Mouse (Mus musculus) heart, embryonic 13.5 days (tissue): ENCODE results near the gene Gm12216. TPM values are rescaled to one million over a fixed set of nuclear protein-coding genes. Genes with fewer than 3 reads are reported as not detected.
"Not testable (repeated sequence)": the region's sequence is repeated elsewhere in the genome, so short reads cannot be mapped to it uniquely, and the experiment has no call there.

Experiments used
- ATAC-seq: fragments of 200-750 bp; cut with Nextera tagmentation; 2 replicates; pipeline ENCODE4 v1.8.0; 2017; ENCODE audit warnings: moderate TSS enrichment; ENCODE audit not compliant: insufficient number of reproducible peaks, low FRiP score, low TSS enrichment; ENCODE audit errors: extremely low read depth
- H3K27ac ChIP-seq: fragments of 300-500 bp; sonication (generic); replicated peaks from 2 replicates; pipeline ENCODE4 v1.5.1; 2015; ENCODE audit warnings: moderate library complexity, mild to moderate bottlenecking, inconsistent platforms
- H3K27me3 ChIP-seq: fragments of 300-500 bp; sonication (generic); replicated peaks from 2 replicates; pipeline ENCODE4 v1.6.1; 2015; ENCODE audit warnings: mild to moderate bottlenecking, inconsistent platforms
- H3K36me3 ChIP-seq: fragments of 300-500 bp; sonication (generic); 2 replicates; pipeline ENCODE4 v1.6.1; 2015; ENCODE audit warnings: mild to moderate bottlenecking, inconsistent platforms
- H3K4me1 ChIP-seq: fragments of 300-500 bp; sonication (generic); 2 replicates; pipeline ENCODE4 v1.6.1; 2015; ENCODE audit warnings: inconsistent platforms
- H3K4me2 ChIP-seq: fragments of 300-500 bp; sonication (generic); 2 replicates; pipeline ENCODE4 v1.6.1; 2015; ENCODE audit warnings: inconsistent platforms, mild to moderate bottlenecking, moderate library complexity
- H3K4me3 ChIP-seq: fragments of 300-500 bp; sonication (generic); 2 replicates; pipeline ENCODE4 v1.5.1; 2015; ENCODE audit warnings: moderate library complexity, mild to moderate bottlenecking, inconsistent platforms
- H3K9ac ChIP-seq: fragments of 300-500 bp; sonication (generic); 2 replicates; pipeline ENCODE4 v1.6.1; 2015; ENCODE audit warnings: inconsistent platforms, mild to moderate bottlenecking, moderate library complexity
- H3K9me3 ChIP-seq: fragments of 300-500 bp; sonication (generic); 2 replicates; pipeline ENCODE4 v1.6.1; 2016; ENCODE audit warnings: inconsistent platforms
- WGBS: fragments of 180-500 bp; shearing (Covaris S2); methylation state at CpG from one replicate; pipeline ENCODE4 v1.1.7; 2015; ENCODE audit warnings: mixed read lengths; 5-methylcytosine and 5-hydroxymethylcytosine counted together
- polyA plus RNA-seq: library from polyadenylated mRNA; unstranded; fragments of >200 nt; fragmentation: Nextera tagmentation; extraction: Ambion mirVana; gene quantifications from 2 replicates; pipeline ENCODE4 v1.2.1, GENCODE M21; 2015

The Gm12216 gene
- polyA plus RNA-seq, 1 experiment from 2014 or later: 0.25 TPM

GRCm38 (mm10) chr11:53763496-53764140 lies 95.4 kb downstream of the Gm12216 start:
- Histone ChIP-seq H3K4me3 (peak overlapping the region; percentile 47), H3K9me3 (no peaks in the 10 kb centered on the region), H3K27ac (peak overlapping the region; percentile 97), H3K4me2 (peak overlapping the region; percentile 81), H3K27me3 (peaks cover 5% of the 10 kb centered on the region; the same call in 1 of the 2 replicates), H3K36me3 (no peaks in the 10 kb centered on the region), H3K9ac (peak overlapping the region; percentile 84), H3K4me1 (peaks cover 62% of the 10 kb centered on the region)
- WGBS: 3% methylated on average over 32 of the region's 33 CpGs
- peak; percentile 53 for ATAC-seq

- H3K36me3 ChIP-seq: no peaks in the 10 kb centered on the region
- peak overlapping the region; percentile 47 for H3K4me3 ChIP-seq
- 0 out of 2 replicates have a peak, but pooled peaks have one; percentile 2 for ATAC-seq
- H3K9ac ChIP-seq: peak overlapping the region; percentile 84
- no peaks in the 10 kb centered on the region for H3K9me3 ChIP-seq
- H3K4me1 ChIP-seq: peaks cover 64% of the 10 kb centered on the region
- 4% methylated on average over 23 of the region's 23 CpGs for WGBS
- peak overlapping the region; percentile 81 for H3K4me2 ChIP-seq
- H3K27me3 ChIP-seq: no peaks in the 10 kb centered on the region
- H3K27ac ChIP-seq: peak overlapping the region; percentile 97
Observed at GRCm38 (mm10) chr11:53762827-53763495, 96.1 kb downstream of the Gm12216 start.

GRCm38 (mm10) chr11:53762426-53762825 lies 96.6 kb downstream of the Gm12216 start:
- no peak for ATAC-seq
- 61% methylated on average over 2 of the region's 2 CpGs for WGBS
- Histone ChIP-seq H3K9ac (peak overlapping the region; percentile 84), H3K4me1 (peaks cover 64% of the 10 kb centered on the region), H3K4me3 (peak overlapping the region; percentile 47), H3K27ac (peak overlapping the region; percentile 97), H3K9me3 (no peaks in the 10 kb centered on the region), H3K27me3 (no peaks in the 10 kb centered on the region), H3K4me2 (peak overlapping the region; percentile 81), H3K36me3 (no peaks in the 10 kb centered on the region)

GRCm38 (mm10) chr11:53761822-53762221 lies 97.2 kb downstream of the Gm12216 start:
- peaks cover 64% of the 10 kb centered on the region for H3K4me1 ChIP-seq
- H3K9ac ChIP-seq: no peak overlapping the region; the same call in 1 of the 2 replicates
- 34% methylated on average over 2 of the region's 2 CpGs for WGBS
- no peak overlapping the region for H3K4me3 ChIP-seq
- H3K27me3 ChIP-seq: no peaks in the 10 kb centered on the region
- H3K27ac ChIP-seq: peak overlapping the region; percentile 97
- peak overlapping the region; percentile 81 for H3K4me2 ChIP-seq
- ATAC-seq: no peak
- no peaks in the 10 kb centered on the region for H3K9me3 ChIP-seq
- H3K36me3 ChIP-seq: no peaks in the 10 kb centered on the region

GRCm38 (mm10) chr11:53761284-53761683 lies 97.8 kb downstream of the Gm12216 start:
- Histone ChIP-seq H3K27ac (peak overlapping the region; percentile 97), H3K4me1 (peaks cover 64% of the 10 kb centered on the region), H3K36me3 (no peaks in the 10 kb centered on the region), H3K27me3 (no peaks in the 10 kb centered on the region), H3K4me2 (0 out of 2 replicates have a peak overlapping the region, but pooled peaks have one; percentile 81), H3K9ac (peak overlapping the region; percentile 29; the same call in 1 of the 2 replicates), H3K9me3 (no peaks in the 10 kb centered on the region), H3K4me3 (no peak overlapping the region)
- 62% methylated on average over 5 of the region's 5 CpGs for WGBS
- ATAC-seq: no peak

- H3K27me3 ChIP-seq: no peaks in the 10 kb centered on the region
- no peak for ATAC-seq
- 14% methylated on average over 22 of the region's 22 CpGs for WGBS
- H3K9me3 ChIP-seq: no peaks in the 10 kb centered on the region
- peak overlapping the region; percentile 48 for H3K9ac ChIP-seq
- no peaks in the 10 kb centered on the region for H3K36me3 ChIP-seq
- peak overlapping the region; percentile 42 for H3K4me2 ChIP-seq
- peak overlapping the region; percentile 10; the same call in 1 of the 2 replicates for H3K4me3 ChIP-seq
- H3K27ac ChIP-seq: peak overlapping the region; percentile 66; the same call in 1 of the 2 replicates
- peaks cover 62% of the 10 kb centered on the region for H3K4me1 ChIP-seq
Observed at GRCm38 (mm10) chr11:53759545-53760406, 99.3 kb downstream of the Gm12216 start.

GRCm38 (mm10) chr11:53758791-53759351 lies 100.2 kb downstream of the Gm12216 start:
- Histone ChIP-seq H3K4me2 (peak overlapping the region; percentile 42; the same call in 1 of the 2 replicates), H3K9me3 (no peaks in the 10 kb centered on the region), H3K4me1 (peaks cover 53% of the 10 kb centered on the region), H3K27ac (peak overlapping the region; percentile 66; the same call in 1 of the 2 replicates), H3K36me3 (no peaks in the 10 kb centered on the region), H3K9ac (no peak overlapping the region), H3K4me3 (no peak overlapping the region), H3K27me3 (no peaks in the 10 kb centered on the region)
- WGBS: 39% methylated on average over 6 of the region's 6 CpGs
- ATAC-seq: no peak

GRCm38 (mm10) chr11:53758033-53758432 lies 101.0 kb downstream of the Gm12216 start:
- H3K9me3 ChIP-seq, H3K36me3 ChIP-seq, ATAC-seq, H3K4me2 ChIP-seq, H3K9ac ChIP-seq, H3K4me3 ChIP-seq, H3K27me3 ChIP-seq, H3K27ac ChIP-seq: not testable (repeated sequence)
- H3K4me1 ChIP-seq: peaks cover 45% of the 10 kb centered on the region
- 79% methylated on average over 9 of the region's 9 CpGs for WGBS

- Histone ChIP-seq H3K27ac (no peak overlapping the region), H3K9me3 (no peaks in the 10 kb centered on the region), H3K27me3 (no peaks in the 10 kb centered on the region), H3K4me2 (no peak overlapping the region), H3K36me3 (no peaks in the 10 kb centered on the region), H3K9ac (no peak overlapping the region), H3K4me1 (peaks cover 40% of the 10 kb centered on the region), H3K4me3 (no peak overlapping the region)
- no peak for ATAC-seq
- 86% methylated on average over 4 of the region's 4 CpGs for WGBS
Observed at GRCm38 (mm10) chr11:53757612-53758011, 101.4 kb downstream of the Gm12216 start.

- no peak overlapping the region for H3K27ac ChIP-seq
- H3K4me3 ChIP-seq: no peak overlapping the region
- peaks cover 17% of the 10 kb centered on the region for H3K4me1 ChIP-seq
- H3K4me2 ChIP-seq: no peak overlapping the region
- no peaks in the 10 kb centered on the region for H3K36me3 ChIP-seq
- WGBS: 74% methylated on average over 12 of the region's 12 CpGs
- H3K9me3 ChIP-seq: no peaks in the 10 kb centered on the region
- H3K9ac ChIP-seq: no peak overlapping the region
- H3K27me3 ChIP-seq: no peaks in the 10 kb centered on the region
- ATAC-seq: no peak
Observed at GRCm38 (mm10) chr11:53755011-53755595, 104.0 kb downstream of the Gm12216 start.
